Mouse (Mus musculus): ENCODE data around the gene Mtfr2. TPM values are rescaled to one million over a fixed set of nuclear protein-coding genes. Genes with fewer than 3 reads are reported as not detected.

Gene Mtfr2
- polyA plus RNA-seq, 1 experiment, result 0.78 TPM

DNA sequence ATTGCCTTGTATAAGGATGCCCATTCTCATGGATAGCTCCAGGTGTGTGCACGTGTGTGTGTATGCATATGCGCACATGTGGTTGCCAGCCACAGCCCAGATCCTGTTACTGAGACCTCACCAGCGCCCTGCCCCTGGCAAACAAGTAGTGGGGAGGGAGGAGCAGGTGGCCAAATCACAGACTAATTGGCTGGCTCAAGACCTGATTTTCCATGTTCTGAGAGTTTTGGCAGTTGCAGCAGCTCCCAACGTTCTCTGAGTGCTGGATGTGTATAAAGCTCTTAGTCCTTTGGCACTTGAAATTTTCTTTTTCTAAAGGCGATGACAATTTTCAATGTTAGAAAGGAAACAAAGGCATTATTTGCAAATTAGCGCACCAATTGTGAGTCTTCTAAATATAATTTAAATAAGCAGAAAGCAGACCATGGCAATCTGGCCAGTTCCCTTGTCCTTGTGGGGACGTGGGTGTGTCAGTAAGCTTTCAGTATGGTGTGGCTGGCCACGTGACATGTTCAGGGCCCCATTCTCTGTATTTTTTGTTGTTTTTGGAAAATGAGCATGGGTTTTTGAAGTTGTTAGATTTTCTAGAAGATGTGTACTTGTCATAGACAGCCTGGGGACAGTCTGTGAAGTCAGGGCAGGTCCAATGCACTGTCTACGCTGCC is 31.6 kb downstream of the Mtfr2 start:
- DNase-seq (ENCODE audit: low spot score), result no peak

DNA sequence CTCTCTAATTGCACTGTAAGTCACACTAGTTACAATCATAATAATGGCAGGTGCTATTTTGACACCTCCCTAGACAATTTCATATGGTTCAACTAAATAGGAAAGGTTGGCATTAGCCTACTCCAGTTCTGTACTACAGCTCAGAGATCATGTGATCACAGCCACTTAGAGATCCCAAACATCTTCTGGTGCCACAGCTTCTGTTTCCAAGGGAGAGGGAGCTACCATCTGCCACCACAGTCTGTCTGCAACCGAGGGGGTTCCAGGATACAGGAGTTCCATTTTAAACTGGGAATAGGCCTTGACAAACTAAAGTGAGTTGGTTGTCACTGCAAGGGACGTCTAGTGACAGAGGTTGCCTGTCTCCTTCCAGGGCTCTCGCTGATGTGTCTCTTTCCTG is 33.2 kb downstream of the Mtfr2 start:
- no peak for DNase-seq (ENCODE audit: low spot score)

DNA sequence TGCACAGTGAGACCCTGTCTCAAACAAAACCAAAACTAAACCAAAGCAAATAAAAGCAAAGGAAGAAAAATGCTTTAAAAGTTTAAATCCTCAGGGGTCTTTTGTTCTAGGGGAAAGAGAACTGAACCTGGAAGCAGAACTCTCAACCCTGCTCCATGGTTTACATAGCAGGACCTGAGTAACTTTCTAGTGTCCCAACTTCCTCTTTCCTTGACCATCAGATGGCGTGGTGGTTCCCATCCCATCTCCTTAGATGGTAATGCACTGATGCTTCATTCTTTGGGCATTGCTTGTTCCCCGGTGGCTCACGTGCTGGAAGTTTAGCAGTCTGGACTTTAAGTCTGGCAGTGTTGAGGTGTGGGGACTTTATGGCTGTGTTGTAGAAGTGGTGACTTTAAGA is 33.8 kb downstream of the Mtfr2 start:
- DNase-seq (ENCODE audit: low spot score), result no peak

DNA sequence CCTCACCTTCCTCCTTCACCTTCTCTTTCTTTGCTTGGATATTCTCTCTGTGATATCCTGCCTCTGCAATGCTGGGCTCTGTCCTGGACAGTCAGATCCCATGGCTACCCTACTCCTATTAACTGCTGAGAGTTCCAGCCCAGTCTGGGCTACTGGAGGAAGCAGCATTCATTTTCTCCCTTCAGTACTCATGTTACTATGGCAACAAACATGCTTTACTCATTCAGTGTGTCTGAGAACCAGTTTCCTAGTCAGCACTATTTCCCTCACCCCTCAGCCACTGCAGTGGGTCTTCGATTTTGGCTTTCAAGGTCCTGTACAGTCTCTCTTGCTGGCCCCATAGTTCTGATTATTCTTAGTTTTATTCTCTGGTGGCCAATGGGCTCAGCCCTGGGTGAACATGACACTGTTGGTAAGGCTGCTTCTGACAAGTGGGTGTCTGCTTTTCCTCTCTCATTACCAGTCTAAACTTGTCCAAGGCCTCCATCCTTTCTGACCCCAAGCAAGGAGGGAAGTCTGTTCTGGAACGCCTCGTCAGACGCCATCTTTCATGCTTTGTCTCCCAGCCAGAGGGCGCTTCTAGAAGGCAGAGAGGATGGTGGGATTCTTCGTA is 35.3 kb downstream of the Mtfr2 start:
- DNase-seq (ENCODE audit: low spot score), result no peak

DNA sequence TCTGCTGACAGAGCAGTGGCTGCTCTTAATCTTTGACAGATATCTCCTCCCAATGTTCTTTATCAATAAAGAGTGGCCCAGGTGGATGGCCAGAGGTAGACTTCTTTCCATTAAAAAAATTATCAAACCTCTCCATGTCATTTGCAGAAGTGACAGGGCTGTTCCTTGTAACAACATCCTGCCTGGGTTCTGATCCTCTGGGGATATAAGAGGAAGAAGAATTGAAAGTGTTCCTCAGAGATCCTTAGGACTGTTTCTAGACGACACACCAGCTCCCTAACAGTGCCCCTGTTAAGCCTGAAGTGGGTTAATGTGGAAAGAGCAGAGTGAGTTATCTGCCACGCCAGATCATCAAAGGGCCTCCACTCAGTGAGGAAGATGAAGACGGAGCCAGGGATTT is 43.0 kb downstream of the Mtfr2 start:
- DNase-seq (ENCODE audit: low spot score), result no peak

DNA sequence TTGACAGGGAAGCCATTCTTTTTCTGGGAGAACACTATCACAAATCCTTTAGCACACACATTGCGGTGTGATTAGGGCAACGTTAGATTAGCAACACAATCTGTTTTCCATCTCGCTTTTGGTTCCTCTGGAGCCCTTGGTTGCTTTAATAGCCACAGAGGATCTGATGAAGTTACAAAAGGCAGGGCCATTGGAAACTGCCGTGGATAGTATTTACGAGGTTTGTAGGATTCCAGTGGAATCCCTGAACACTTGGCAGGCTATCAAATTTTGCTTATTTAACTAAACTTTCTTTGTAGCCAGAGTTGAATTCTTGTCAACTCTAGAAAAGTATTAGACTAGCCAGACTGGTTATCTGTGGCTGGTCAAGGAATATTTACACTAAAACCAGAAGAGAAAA is 47.2 kb downstream of the Mtfr2 start:
- no peak for DNase-seq (ENCODE audit: low spot score)

DNA sequence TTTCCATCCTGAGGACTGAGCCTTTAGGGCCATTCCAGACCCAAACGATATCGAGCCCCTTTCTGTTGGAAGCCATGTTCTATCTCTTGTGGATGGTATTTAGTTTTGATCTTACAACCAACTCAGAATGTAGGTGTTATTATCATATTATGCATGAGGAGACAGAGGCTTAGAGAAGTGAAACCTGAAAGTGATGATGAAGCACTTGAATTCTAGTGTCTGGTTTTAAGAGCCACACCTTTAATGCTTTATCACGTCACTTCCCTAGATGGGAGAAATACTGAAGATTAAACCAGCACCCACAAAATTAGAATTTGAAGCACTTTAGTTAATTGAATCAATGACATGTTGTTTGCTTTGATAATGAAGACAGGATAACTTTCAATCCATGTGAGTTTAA is 48.2 kb downstream of the Mtfr2 start:
- no peak for DNase-seq (ENCODE audit: low spot score)

DNA sequence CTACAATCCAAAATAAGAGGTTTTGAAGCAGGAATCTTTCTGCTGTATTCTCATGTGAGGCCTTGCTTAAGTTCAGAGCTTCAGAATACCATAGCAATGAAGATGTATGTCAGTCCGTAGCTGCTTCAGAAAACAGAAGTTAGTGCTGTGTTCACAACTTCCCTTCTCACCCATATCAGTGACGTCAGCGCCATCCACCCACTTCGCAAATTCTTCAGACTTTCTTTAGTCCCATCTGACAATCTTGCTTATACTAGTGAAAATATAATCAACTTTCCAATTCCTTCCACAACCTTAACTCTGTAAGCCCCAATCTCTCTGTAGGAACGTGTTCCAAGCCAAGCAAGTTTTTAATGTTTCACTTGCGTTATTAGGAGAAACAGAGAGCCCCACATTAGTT is 50.7 kb downstream of the Mtfr2 start:
- DNase-seq (ENCODE audit: low spot score), result no peak

DNA sequence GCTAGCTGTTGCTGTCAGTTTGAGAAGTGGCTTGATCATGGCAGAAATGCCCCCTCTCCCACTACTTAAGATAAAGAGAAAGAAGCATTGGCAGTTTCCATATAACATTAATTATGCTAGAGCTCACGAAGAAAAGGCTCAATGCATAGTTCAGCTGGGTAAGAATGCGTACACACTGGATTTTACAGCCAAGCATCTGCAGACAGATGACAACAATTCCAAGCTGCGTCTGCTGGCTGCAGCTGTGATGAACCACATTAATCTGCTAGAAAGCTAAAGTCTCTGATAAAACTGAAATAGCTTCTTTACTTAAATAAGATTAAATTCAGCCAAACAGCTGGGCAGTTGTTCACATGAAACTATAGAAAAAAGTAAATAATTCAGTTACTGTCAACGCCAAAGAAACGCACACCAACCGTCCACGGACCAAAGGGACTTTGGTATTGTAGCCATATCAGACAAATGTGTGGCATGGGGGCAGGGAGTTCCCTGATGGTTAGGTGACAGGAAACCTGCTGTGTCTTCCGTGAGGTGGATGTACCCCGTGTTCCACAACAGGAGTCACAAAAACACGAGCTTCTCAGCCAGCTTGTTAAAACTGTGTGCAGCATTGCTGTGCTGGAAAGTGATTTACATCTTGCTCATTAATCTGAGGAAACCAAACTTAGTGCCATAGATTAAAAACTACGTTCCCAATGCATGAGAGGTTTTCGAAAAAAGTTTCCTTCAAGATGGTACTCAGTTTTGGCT is 51.2 kb downstream of the Mtfr2 start:
- DNase-seq (ENCODE audit: low spot score), result no peak

DNA sequence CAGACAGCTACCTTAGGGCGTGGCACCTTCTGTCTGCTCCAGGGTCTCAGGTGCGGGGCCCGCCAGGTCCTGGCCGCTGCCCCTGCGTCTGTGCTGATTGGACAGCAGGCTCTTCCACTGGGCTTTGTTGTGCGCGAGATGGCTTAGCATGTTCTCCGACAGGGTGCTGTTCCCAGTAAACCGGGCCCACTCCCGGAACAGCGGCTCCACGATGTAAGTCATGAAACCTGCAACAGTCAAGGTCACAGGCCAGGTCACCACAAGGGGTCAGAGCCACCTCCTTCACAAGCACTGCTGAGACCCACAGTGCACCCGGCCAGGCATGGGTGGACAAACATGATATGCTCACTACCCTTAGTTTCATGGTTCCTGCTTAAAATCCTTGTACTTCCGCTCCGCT is 52.8 kb downstream of the Mtfr2 start:
- no peak for DNase-seq (ENCODE audit: low spot score)

DNA sequence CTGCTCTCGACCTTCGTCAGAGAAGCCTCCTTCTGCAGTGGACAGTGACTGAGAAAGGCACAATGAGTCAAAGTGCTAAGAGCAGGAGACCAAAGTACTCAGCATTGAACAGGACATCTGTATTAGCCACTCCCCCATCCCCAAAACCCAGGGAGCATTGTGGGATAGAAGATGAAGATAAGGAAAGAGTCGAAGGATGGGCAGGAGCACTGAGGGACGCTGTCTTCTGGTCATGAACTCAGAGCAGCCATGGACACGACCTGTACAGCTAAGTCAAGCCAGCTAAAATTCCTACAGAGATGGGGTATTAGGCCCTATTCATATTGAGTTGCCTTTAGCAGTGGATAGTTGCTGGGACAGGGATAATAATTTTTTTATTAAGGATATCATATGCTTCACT is 55.4 kb downstream of the Mtfr2 start:
- no peak for DNase-seq (ENCODE audit: low spot score)

DNA sequence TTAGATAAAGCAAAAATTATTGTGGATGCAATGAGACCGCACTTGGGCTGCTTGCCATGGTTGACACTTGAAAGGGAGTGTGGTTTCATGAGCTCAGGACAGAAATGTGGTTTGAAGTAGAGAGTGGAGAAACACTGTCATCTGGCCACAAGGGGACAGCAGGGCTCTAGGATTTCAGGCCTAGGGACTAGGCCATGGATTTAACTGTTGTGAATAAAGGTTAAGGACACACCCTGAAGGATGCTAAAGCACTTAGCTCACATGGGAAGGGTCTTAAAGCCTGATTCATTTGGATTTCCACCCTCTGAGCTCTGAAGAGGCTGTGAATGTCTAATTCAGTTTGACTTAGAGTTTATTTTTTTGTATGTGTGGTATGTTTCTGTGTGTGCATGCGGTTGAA is 57.9 kb downstream of the Mtfr2 start:
- DNase-seq (ENCODE audit: low spot score), result no peak

DNA sequence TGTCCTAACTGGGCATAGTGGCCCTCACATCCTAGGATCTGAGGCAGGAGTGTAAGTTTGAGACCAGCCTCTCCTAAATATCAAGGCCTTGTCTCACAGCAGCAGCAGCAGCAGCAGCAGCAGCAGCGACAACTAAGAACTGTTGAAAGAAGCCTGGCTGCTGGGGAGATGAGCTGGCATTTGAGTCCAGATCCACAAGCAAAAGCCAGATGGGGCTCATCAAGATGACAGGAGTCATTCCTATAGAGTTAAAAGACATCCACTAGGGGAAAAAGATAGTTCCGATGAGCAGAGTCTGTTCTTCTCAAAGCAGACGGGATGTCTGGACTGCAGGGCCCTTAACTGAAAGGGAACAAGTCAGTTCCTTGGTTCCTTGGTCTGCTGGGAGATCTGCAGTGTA is 60.8 kb downstream of the Mtfr2 start:
- no peak for DNase-seq (ENCODE audit: low spot score)

DNA sequence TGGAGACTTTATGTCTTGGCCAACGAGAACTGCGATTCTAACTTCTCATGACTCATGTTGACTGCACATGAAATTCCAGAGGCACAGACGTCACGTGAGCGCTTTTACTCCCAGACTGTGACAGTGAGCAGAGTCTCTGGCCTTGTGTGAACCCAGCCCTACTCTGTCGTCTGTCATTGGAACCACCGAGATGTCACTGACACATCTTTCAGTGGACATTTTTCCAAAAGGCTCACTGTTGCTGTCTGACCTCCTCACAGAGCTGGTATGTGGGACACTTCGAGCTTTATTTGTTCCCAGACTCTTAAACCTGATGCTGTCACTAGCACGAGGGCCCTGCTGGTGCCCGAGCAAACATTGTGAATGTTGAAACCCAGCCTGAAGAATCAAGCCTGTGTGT is 61.6 kb downstream of the Mtfr2 start:
- DNase-seq (ENCODE audit: low spot score), result no peak

Other genes with a start within 250 kb of the Mtfr2 start
- 9.2 and 14.8 TPM in 2 replicates for gene Map7, start 199.3 kb upstream of the Mtfr2 start, polyA plus RNA-seq (2012; rRNA removed)
- gene Bclaf1, start 35.3 kb upstream of the Mtfr2 start, polyA plus RNA-seq (2012; rRNA removed), result 60.3 and 62.7 TPM in 2 replicates